Mouse (Mus musculus) right cerebral cortex, postnatal 25 days (tissue): ENCODE results near the gene Pstk.
A peak's percentile ranks its signal among the peaks of the same experiment; 100 is the strongest.
"Not testable (repeated sequence)": the region's sequence is repeated elsewhere in the genome, so short reads cannot be mapped to it uniquely, and the experiment has no call there.

Experiments used
- DNase-seq: peaks from one replicate; pipeline ENCODE4 v3.0.0; 2022

Pstk gene

GRCm38 (mm10) chr7:131416742-131417141 lies 45.8 kb downstream of the Pstk start:
- not testable (repeated sequence) for DNase-seq

DNA sequence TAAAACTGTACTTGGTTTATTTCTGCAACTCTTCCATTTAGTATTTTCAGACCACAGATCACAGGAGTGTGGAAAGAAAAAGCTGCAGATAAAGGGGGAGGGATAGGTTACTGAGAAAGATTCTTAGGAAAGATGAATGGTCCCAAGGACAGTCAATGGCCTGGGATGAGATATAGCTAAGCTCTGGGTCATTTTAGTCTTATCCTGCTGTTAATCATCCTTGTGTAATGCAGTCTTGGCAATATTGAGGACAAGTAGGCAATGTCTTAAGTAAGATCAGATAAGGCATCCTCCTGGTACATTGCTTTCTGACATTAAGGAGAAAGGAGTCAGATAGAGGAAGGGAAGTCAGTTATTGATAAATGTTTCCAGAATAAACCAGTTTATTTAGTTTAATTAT lies 46.7 kb downstream of the Pstk start:
- no peak for DNase-seq

DNA sequence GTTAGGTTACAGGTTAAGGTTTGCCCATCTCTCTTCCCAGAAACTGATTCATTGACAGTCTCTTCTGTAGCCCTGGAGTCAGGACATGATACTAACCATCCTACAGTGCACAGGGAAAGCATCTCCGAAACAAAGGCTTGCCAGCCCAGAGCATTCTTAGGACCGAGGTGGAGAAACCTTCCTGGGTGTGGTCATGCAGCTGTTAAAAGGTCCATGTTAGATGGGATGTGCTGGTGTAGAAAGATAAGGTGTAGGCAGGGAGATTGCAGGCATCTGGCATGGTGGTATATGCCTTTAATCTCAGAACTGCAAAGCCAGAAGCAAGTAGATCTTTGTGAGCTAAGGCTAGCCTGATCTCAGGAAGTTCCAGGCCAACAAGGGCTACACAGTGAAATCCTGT lies 54.0 kb downstream of the Pstk start:
- DNase-seq: no peak

- DNase-seq: no peak
Observed at GRCm38 (mm10) chr7:131427331-131427730, 56.4 kb downstream of the Pstk start.

- peak; percentile 42 for DNase-seq
Observed at GRCm38 (mm10) chr7:131432244-131432643, 61.3 kb downstream of the Pstk start.

DNA sequence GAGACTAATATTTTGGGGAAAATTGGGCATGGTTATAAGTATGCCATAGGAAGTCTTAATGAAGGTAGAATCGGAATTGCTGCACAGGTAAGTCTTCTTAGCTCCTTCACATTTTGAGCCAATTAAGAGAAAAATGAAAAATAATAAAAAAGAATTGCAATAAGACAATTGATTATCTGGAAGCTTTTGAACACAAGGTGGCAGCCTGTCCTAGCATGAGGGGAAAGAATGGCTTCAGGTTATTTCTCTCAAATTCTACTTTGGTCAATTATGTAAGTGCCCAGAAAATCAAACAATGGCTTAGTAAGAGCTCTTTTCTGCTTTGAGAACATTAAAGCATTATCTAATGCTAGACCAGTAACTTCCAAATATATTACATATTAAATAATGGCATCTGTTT lies 63.3 kb downstream of the Pstk start:
- no peak for DNase-seq

DNA sequence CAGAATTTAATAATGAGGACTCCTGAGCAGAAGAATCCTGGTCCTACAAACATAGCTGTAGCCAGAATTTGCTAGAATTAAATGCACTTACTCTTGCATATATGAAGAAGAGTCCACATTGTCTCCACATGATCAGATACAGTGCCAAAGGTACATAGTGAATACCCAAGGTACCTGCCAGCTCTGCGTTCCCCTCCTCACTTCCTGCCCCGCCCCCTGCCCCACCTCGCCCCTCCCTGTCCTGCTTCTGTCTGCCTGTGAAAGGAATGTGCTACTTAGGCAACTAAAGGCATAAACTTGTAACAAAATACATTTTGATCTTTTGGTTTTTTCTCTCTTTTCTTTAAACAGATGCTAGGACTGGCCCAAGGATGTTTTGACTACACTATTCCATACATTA lies 66.1 kb downstream of the Pstk start:
- DNase-seq: no peak
